Comparison of ENCODE assay signal across 8 mouse cellular contexts in the genomic region with DNA sequence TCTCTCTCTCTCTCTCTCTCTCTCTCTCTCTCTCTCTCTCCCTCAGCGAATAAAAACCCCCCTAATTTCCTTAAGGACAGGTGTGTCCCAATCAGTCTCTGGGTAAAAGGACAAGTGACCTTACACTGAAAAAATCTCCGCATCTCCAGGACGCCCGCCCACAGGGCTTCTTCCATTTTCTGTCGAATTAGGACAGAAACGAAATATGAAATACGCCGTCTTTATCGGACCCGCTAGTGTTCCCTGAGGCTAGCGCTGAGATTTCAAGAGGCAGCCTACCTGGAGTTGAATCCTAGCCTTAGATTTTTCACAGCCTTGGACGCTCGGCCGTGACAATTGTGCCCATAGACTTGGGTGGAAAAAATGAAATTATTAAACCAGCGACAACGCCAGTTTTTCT. TPM values are rescaled to one million over a fixed set of nuclear protein-coding genes. Genes with fewer than 3 reads are reported as not detected.
DNase-seq lines count a peak whose midpoint lies in the region; ATAC-seq lines count a peak whose summit lies in the region.

No protein-coding gene starts in this region.

- 16% methylated on average over 16 of the region's 16 CpGs for WGBS in midbrain, embryonic 12.5 days

- ATAC-seq in megakaryocyte, adult 5-6 weeks (ENCODE audit: poor library complexity, severe bottlenecking) = no peak
- no peak for ATAC-seq in midbrain, embryonic 12.5 days (ENCODE audit: low FRiP score, low read depth)

- intact Hi-C loops in heart, postnatal 10 days (cut with DNase I) = loop anchor here (1.0 to 5.0 kb wide), 3 partner anchors 77 to 176 kb away; a partner anchor contains a TSS

- peak overlapping the region; percentile 45 for H3K4me2 ChIP-seq in midbrain, embryonic 12.5 days (replicated peaks)

- H3K9ac ChIP-seq in midbrain, embryonic 12.5 days (replicated peaks) = no peak overlapping the region

- no peak overlapping the region for H3K27ac ChIP-seq in midbrain, embryonic 12.5 days (replicated peaks)

- H3K4me1 ChIP-seq in megakaryocyte, embryonic 14.5 days = peaks cover 5% of the 10 kb centered on the region; the same call in 1 of the 2 replicates
- no peaks in the 10 kb centered on the region for H3K4me1 ChIP-seq in midbrain, embryonic 12.5 days

- peaks cover 7% of the 10 kb centered on the region for H3K9me3 ChIP-seq in megakaryocyte, embryonic 14.5 days
- no peaks in the 10 kb centered on the region for H3K9me3 ChIP-seq in midbrain, embryonic 12.5 days

- peaks cover 48% of the 10 kb centered on the region for H3K27me3 ChIP-seq in megakaryocyte, embryonic 14.5 days (replicated peaks)
- peaks cover 67% of the 10 kb centered on the region for H3K27me3 ChIP-seq in midbrain, embryonic 12.5 days

- no peaks in the 10 kb centered on the region for H3K36me3 ChIP-seq in megakaryocyte, embryonic 14.5 days (replicated peaks; ENCODE audit: low read length)
- H3K36me3 ChIP-seq in midbrain, embryonic 12.5 days = no peaks in the 10 kb centered on the region

- H3K4me3 ChIP-seq in megakaryocyte, embryonic 14.5 days (replicated peaks) = peak overlapping the region; percentile 91
- peak overlapping the region; percentile 57 for H3K4me3 ChIP-seq in midbrain, embryonic 12.5 days

- peak; percentile 24 for DNase-seq in embryo, embryonic 10 days (ENCODE audit: low spot score)
- peak; percentile 28 to 30 for DNase-seq in heart, postnatal 10 days
- peak; percentile 5 to 11 for DNase-seq in layer of hippocampus, postnatal 14 days (ENCODE audit: low spot score in 2 of 2)
- DNase-seq in thymus, postnatal 25 days = peak; percentile 11
- DNase-seq in gastrocnemius, postnatal 10 days = no peak

RNA-seq across cellular contexts. Expression of a gene that starts 0.5 kb away (rescaled TPM):
- not detected in 2 replicates for polyA plus RNA-seq in megakaryocyte, embryonic 14.5 days (2012; ENCODE audit: insufficient read depth, low replicate concordance)
- total RNA-seq in megakaryocyte, adult 5-6 weeks (2015) = not detected in 2 replicates
- total RNA-seq in megakaryocyte, adult 5-6 weeks (2017) = 0.18 and 0.24 TPM in 2 replicates
- total RNA-seq in heart, postnatal 10 days (2021) = not detected
- under 1 TPM in 1 of 2 experiments, not detected in 1; 0.12 TPM for total RNA-seq in layer of hippocampus, postnatal 14 days (2021)
- 0.09 TPM in 1 of 2 replicates, not detected in the other for polyA plus RNA-seq in midbrain, embryonic 12.5 days (2016; fragmentation: Nextera tagmentation; extraction: Ambion mirVana)
- total RNA-seq in gastrocnemius, postnatal 10 days (2021) = under 1 TPM in 1 of 2 experiments, not detected in 1; 0.14 TPM

RNA-seq across cellular contexts. Expression of a gene that starts 0.9 kb away (rescaled TPM):
- 1.0 TPM in 1 of 2 replicates, not detected in the other for polyA plus RNA-seq in megakaryocyte, embryonic 14.5 days (2012; ENCODE audit: insufficient read depth, low replicate concordance)
- total RNA-seq in megakaryocyte, adult 5-6 weeks (2015) = 22.4 and 26.4 TPM in 2 replicates
- total RNA-seq in megakaryocyte, adult 5-6 weeks (2017) = 9.7 and 11.6 TPM in 2 replicates
- total RNA-seq in heart, postnatal 10 days (2021) = 100 to 1,000 TPM; 186 to 197 TPM
- total RNA-seq in layer of hippocampus, postnatal 14 days (2021) = 10 to 100 TPM; 64.5 to 81.3 TPM
- 108 and 116 TPM in 2 replicates for polyA plus RNA-seq in midbrain, embryonic 12.5 days (2016; fragmentation: Nextera tagmentation; extraction: Ambion mirVana)
- total RNA-seq in gastrocnemius, postnatal 10 days (2021) = 100 to 1,000 TPM; 122 to 171 TPM
